Mouse (Mus musculus) liver, embryonic 14 days (tissue): ENCODE results near the gene Olfr1301. TPM values are rescaled to one million over a fixed set of nuclear protein-coding genes. Genes with fewer than 3 reads are reported as not detected.

Source experiments
- polyA plus RNA-seq: library from polyadenylated mRNA; depleted of rRNA; stranded (reverse); fragments of >200 nt; gene quantifications from 2 replicates; pipeline ENCODE4 v1.2.3, GENCODE M21; 2012; rRNA removed

Gene Olfr1301
- not detected in 2 replicates for polyA plus RNA-seq

DNA sequence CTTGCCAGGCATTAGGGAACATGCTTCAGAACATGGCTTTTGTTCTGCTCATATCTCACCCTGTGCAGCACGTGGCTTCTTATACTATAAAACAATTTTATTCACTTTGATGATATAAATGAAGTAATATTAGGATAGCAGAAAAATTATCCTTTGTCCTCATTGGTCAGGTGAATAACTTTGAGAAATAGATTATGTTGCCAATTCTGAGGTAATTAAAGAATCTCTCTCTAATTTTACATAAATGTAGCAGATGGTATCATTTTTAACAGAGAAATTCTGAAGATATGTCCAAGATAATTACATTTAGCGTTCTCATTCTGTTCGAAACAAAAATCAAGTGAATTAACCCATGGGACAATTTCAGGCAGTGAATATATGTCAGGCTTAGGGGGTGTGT lies at the start of gene Olfr1301:
TSS of gene Olfr1301 (plus strand) at position 301 of the 400 bp plus-strand sequence.

DNA sequence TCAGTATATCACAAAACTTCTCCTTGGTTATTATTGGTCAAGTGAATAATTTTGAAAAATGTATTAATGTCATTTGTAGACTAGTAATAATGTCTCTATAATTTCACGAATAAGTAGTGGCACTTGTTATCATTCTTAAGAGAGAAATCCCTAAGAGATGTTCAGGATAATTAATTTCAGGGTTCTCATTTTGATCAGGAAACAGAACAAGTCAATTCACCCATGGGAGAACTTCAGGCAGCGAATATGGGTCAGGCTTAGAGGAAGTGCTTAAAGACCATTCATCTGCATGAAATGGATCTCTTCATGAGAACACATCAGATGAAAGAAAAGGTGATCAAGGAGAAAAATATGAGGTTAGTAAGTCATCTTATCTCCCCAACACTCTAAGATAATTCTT lies 26.3 kb downstream of the Olfr1301 start, which contains the start of gene Olfr1302:
TSS of gene Olfr1302 (plus strand) at position 301 of the 400 bp plus-strand sequence.

Other genes with a start within 250 kb of the Olfr1301 start
- not detected in 2 replicates for gene Olfr1293-ps, start 225.8 kb upstream of the Olfr1301 start, polyA plus RNA-seq
- not detected in 2 replicates for gene Olfr1294, start 210.7 kb upstream of the Olfr1301 start, polyA plus RNA-seq
- gene Olfr1295, start 181.3 kb upstream of the Olfr1301 start, polyA plus RNA-seq, result not detected in 2 replicates
- not detected in 2 replicates for gene Olfr1297, start 124.5 kb upstream of the Olfr1301 start, polyA plus RNA-seq
- not detected in 2 replicates for gene Olfr1298, start 101.8 kb upstream of the Olfr1301 start, polyA plus RNA-seq
- not detected in 2 replicates for gene Olfr1299, start 89.6 kb upstream of the Olfr1301 start, polyA plus RNA-seq
- gene Olfr1302, start 26.4 kb downstream of the Olfr1301 start, polyA plus RNA-seq, result not detected in 2 replicates
- not detected in 2 replicates for gene Olfr1303, start 69.3 kb downstream of the Olfr1301 start, polyA plus RNA-seq
- not detected in 2 replicates for gene Olfr1305, start 126.1 kb downstream of the Olfr1301 start, polyA plus RNA-seq
- gene Olfr1306, start 165.3 kb downstream of the Olfr1301 start, polyA plus RNA-seq, result not detected in 2 replicates
- gene Olfr1307, start 198.4 kb downstream of the Olfr1301 start, polyA plus RNA-seq, result not detected in 2 replicates
- not detected in 2 replicates for gene Olfr1308, start 213.9 kb downstream of the Olfr1301 start, polyA plus RNA-seq
- gene Olfr1309, start 239.3 kb downstream of the Olfr1301 start, polyA plus RNA-seq, result not detected in 2 replicates